Mouse (Mus musculus) left cerebral cortex, postnatal 4 days (tissue): ENCODE results near the gene Lnx1. TPM values are rescaled to one million over a fixed set of nuclear protein-coding genes. Genes with fewer than 3 reads are reported as not detected.

Source experiments
- DNase-seq: peaks from one replicate; pipeline ENCODE4 v3.0.0-alpha.2; 2022
- intact Hi-C: fragments of 180-260 bp; cut with DNase I; formaldehyde crosslinking; loops from one replicate; pipeline ENCODE4 v1.15.1; 2025
- total RNA-seq, 2 experiments: library from RNA; stranded (reverse); gene quantifications; 2 replicates each; pipeline ENCODE4 v1.2.3; 2021

Gene Lnx1
- total RNA-seq, 2 experiments from 2014 or later: 13.8 to 17.2 TPM

DNA sequence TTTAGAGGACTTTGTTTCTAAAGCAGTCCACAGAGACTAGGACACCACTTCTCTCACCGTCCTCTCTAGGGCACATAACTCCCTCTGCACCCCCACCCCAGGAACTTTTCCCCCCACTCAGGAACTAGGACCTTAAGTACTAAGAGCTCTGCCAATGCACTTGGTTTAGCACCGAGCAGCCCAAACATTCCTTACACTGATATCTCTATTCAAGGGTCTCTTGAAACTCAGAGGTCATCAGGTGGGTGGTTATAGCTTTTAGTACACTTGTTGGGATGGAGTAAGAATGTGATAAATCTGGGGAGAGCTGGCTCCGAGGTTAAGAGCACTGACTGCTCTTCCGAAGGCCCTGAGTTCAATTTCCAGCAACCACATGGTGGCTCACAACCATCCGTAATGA lies 90.0 kb downstream of the Lnx1 start:
- intact Hi-C loops: no loop called here

DNA sequence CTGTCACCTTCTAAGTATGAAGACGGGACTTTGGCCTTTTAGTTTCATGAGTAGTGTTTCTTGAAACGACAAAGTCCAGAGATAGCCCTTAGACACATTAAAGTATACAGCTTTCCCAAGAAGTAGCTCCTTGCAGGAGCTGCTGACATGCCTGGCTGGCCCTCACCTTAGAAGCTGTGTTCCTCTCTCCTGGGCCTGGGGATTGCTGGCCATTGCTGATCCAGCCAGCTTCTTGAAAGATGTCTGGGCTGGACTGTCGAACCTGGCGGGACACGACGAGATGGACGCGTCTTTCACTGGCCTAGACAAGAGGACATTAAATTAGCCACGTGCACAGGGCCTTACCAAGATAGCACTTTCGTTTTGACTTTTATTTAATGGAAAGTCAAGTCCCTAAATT lies 92.2 kb downstream of the Lnx1 start:
- no peak for DNase-seq
- intact Hi-C loops: no loop called here

More for the DNA sequence above, 90.0 kb downstream of the Lnx1 start:
- DNase-seq: no peak

DNA sequence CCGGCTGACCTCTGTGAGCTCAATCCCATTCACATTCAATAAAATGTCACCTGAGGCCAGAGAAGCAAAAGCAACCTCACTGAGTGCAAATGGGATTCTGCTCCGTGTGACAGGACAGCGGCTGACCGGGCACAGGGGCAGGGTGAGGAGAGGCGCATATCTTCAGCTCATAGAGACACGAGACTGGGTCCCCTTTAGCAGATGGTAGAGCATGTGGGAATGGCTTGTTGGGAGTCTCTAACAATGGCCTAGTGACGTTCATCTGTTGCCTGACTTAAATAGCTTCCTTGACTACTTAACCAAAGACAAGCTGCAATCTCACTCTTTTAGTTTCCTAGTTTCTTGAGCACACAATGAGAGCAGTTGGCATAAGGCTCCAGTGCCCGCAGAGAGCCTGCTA lies 96.5 kb downstream of the Lnx1 start:
- no peak for DNase-seq
- intact Hi-C loops: no loop called here

DNA sequence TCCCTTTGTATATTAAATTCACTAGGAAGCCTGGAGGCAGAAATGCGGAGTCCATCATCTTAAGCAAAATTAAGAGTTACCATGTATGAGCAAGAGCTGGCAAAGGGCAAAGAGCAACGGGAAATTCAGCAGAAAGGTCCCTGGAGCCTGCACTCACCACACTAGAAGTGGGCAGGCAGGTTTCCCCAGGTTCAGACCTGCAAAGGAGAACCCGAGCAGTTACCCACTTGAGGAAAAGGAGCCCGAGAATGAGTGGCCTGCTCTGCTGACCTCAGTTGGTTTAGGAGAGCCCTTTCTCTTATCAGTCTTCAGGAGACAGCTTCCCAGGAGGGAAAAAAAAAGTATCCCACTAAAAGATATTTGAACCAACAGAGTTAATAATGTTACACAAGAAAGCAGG lies 99.4 kb downstream of the Lnx1 start:
- no peak for DNase-seq
- intact Hi-C loops: no loop called here

DNA sequence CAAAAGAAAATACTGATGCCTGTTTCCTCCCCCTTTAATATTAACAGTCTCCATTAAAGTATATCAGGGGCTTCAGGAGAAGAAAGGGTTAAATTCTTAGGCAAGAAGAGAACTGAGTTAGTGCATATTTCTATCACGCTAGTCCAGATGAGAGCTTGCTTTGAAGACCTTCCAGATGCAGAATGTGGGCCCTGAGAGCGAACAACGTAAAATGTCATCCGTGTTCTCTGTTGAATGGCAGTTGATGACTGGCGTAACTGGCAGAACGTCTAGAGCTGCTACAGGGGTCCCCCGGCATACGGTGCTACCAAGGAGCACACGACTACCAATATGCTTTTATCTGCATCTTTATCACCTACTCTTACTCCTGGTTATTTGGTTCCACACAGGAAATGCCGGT lies 100.3 kb downstream of the Lnx1 start:
- intact Hi-C loops: no loop called here
- DNase-seq: no peak

DNA sequence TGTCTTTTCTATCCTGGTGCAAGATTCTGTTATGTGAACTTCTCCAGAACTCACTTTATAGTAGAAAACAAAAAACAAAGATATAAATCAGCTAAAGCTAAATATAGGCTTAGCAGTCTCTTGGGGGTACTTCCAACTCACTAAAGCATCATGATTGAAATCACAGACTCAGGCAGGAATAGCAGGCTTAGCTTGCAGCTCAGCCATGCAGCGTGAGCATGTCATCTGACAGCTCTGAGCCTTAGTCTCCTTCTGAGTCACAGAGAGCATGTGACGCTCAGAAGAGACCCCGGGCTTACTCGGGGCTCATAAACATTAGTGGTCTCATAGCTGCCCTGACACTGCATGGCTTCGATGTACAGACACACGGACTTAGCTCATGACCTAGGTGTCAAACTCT lies 100.7 kb downstream of the Lnx1 start:
- intact Hi-C loops: no loop called here
- no peak for DNase-seq

GRCm38 (mm10) chr5:74601171-74601570 lies 101.5 kb downstream of the Lnx1 start:
- intact Hi-C loops: no loop called here
- DNase-seq: no peak

DNA sequence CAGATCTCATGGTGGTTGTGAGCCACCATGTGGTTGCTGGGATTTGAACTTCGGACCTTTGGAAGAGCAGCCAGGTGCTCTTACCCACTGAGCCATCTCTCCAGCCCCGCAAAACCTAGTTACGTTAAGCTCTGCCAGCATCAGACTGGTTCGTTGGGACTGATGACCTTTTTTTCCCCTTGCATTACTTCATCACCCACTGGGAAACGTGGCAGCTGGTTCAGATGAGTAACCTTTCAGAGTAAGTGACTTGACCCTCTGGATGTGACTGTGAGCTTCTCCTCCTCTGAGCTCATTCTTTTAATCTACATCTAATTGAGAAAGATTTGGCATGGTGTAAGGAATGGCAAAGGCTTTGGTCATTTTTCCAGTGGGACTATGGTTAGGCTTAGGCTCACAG lies 102.7 kb downstream of the Lnx1 start:
- intact Hi-C loops: no loop called here
- no peak for DNase-seq

DNA sequence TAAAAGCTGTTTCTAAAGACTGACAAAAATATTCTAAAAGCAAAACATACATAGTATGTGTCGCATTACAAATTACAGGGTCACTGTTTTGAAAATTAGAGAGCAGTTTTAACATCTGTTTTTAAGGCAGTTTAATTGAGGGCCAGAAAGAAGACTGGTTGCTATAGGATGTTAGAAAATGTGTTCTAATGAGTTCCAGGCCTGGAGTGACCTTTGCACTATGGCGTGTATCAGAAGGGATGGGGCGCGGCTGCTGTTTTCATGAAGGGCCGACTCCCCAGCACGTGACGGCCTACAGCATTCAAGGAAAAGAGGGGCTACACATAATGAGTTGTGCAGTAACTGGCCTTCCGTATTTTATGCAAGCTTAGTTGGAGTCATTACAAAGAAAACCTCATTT lies 109.6 kb downstream of the Lnx1 start:
- intact Hi-C loops: no loop called here
- DNase-seq: no peak

DNA sequence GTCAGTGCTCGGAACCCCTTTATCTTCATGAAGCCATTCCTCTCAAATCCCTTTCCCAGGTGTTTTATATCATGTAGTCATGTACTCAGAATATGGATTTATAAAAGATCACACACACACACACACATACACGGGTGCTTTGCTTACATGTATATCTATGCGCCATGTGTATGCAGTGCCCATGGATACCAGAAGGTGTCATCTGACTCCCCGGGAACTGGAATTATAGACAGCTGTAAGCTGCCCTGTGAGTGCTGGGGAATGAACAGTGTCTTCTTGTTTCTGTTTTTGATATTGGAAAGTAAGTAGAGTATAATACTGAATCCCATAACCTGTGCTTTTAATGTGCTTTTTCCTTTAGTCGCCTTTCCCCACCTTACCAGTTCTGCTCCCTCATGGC lies 111.3 kb downstream of the Lnx1 start:
- intact Hi-C loops: no loop called here
- no peak for DNase-seq

GRCm38 (mm10) chr5:74589133-74589532 lies 113.6 kb downstream of the Lnx1 start:
- intact Hi-C loops: no loop called here

DNA sequence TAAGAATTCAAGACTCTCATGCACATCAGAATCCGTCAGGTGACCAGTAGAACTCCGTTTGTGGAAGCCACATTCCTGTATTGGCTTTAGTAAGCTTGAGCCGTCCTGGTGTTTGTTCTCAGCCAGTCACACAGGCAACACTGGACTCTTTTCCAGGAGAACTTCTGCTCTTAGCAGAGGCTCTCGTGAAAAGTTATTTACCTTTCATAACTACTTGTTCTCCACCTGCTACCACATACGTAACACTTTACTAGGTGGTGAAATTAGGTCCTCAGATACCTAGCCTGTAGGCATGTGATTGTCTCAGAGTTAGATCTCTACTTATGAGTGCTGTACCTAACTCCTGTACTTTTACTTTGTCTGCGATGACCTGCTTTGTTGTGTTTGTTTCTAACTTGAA lies 130.9 kb downstream of the Lnx1 start:
- intact Hi-C loops: no loop called here

More at GRCm38 (mm10) chr5:74589133-74589532, 113.6 kb downstream of the Lnx1 start:
- no peak for DNase-seq

GRCm38 (mm10) chr5:74561151-74561550 lies 141.6 kb downstream of the Lnx1 start:
- no peak for DNase-seq
- intact Hi-C loops: no loop called here

More for the DNA sequence above, 130.9 kb downstream of the Lnx1 start:
- no peak for DNase-seq

GRCm38 (mm10) chr5:74549566-74549965 lies 153.1 kb downstream of the Lnx1 start:
- DNase-seq: no peak
- intact Hi-C loops: no loop called here

DNA sequence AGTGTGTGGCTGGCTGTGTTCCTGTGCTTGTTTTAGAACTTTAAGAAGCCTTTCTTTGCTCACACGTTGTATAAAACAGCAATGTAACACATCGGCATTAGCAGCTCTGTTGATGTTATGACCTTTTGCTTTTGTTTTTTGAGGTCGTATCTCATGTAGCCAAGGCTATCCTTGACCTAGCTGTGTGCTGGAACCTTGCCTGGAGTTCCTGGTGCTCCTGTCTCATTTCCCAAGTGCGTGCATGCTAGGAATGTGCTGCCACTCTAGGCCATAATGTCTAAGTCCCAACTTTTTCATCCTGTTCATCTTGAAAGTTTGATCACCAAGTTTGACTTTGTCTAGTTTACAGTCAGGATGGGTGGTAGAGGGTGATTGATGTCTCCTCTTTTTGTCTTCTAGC lies 157.1 kb downstream of the Lnx1 start:
- DNase-seq: no peak
- intact Hi-C loops: no loop called here

Other genes with a start within 250 kb of the Lnx1 start
- 10 to 100 TPM; 24.3 to 25.5 TPM for gene Scfd2, start 171.2 kb downstream of the Lnx1 start, total RNA-seq
- gene Fip1l1, start 167.5 kb downstream of the Lnx1 start, total RNA-seq: 10 to 100 TPM; 72.2 to 78.7 TPM